Mouse (Mus musculus) forebrain, embryonic 16.5 days (tissue): ENCODE measurements around the gene 2310061N02Rik. TPM values are rescaled to one million over a fixed set of nuclear protein-coding genes. Genes with fewer than 3 reads are reported as not detected.
A peak's percentile ranks its signal among the peaks of the same experiment; 100 is the strongest.

Experiments used
- ATAC-seq: fragments of 200-750 bp; cut with Nextera tagmentation; 2 replicates; pipeline ENCODE4 v1.8.0; 2017; ENCODE audit warnings: mild to moderate bottlenecking, moderate library complexity
- H3K27ac ChIP-seq: fragments of 300-500 bp; sonication (generic); 2 replicates; pipeline ENCODE4 v1.5.1; 2014; ENCODE audit warnings: low read length, control low read depth
- H3K27me3 ChIP-seq: fragments of 300-500 bp; sonication (generic); replicated peaks from 2 replicates; pipeline ENCODE4 v1.6.1; 2014; ENCODE audit warnings: low read length; ENCODE audit not compliant: control insufficient read depth, insufficient read depth
- H3K36me3 ChIP-seq: fragments of 300-500 bp; sonication (generic); 2 replicates; pipeline ENCODE4 v1.6.1; 2014; ENCODE audit not compliant: control insufficient read depth, insufficient read depth
- H3K4me1 ChIP-seq: fragments of 300-500 bp; sonication (generic); replicated peaks from 2 replicates; pipeline ENCODE4 v1.6.1; 2014; ENCODE audit warnings: low read length; ENCODE audit not compliant: control insufficient read depth, insufficient read depth
- H3K4me2 ChIP-seq: fragments of 300-500 bp; sonication (generic); 2 replicates; pipeline ENCODE4 v1.6.1; 2014; ENCODE audit warnings: mild to moderate bottlenecking, low read length, control low read depth
- H3K4me3 ChIP-seq: fragments of 300-500 bp; sonication (generic); replicated peaks from 2 replicates; pipeline ENCODE4 v1.5.1; 2014; ENCODE audit warnings: mild to moderate bottlenecking, low read length, control low read depth
- H3K9ac ChIP-seq: fragments of 300-500 bp; sonication (generic); replicated peaks from 2 replicates; pipeline ENCODE4 v1.6.1; 2014; ENCODE audit warnings: low read depth, low read length, control low read depth
- H3K9me3 ChIP-seq: fragments of 300-500 bp; sonication (generic); 2 replicates; pipeline ENCODE4 v1.6.1; 2016; ENCODE audit warnings: low read length; ENCODE audit not compliant: control insufficient read depth
- WGBS: fragments of 180-500 bp; shearing (Covaris S2); extraction: QIAGEN DNeasy Blood & Tissue Kit; methylation state at CpG from one replicate; pipeline ENCODE4 v1.1.7; 2014; 5-methylcytosine and 5-hydroxymethylcytosine counted together
- polyA plus RNA-seq: library from polyadenylated mRNA; unstranded; fragments of >200 nt; fragmentation: Nextera tagmentation; extraction: Ambion mirVana; gene quantifications from 2 replicates; pipeline ENCODE4 v1.2.1, GENCODE M21; 2015

Gene 2310061N02Rik
- polyA plus RNA-seq, 1 experiment from 2014 or later: not detected

DNA sequence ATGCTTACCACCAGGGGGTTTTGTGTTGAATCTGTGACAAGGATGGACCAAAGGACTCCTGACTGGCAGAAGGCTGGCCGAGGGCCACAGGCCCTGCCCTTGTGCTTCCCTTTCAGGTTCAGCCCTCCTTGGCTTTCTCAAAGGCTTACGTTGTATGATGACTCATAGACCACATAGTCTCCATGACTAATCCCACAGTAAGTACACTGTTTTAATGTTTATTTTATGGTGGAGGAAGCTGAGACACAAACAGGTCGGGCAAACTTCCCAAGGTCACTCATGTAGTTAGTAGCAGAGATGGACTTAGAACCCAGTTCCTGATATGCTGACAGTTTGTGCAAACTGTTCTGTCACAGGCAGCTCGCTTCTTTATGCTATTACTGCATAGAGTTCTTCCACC is 3.0 kb upstream of the 2310061N02Rik start:
- ATAC-seq: no peak
- Histone ChIP-seq H3K9me3 (no peaks in the 10 kb centered on the region), H3K4me1 (no peaks in the 10 kb centered on the region), H3K36me3 (no peaks in the 10 kb centered on the region), H3K27ac (no peak overlapping the region), H3K4me3 (no peak overlapping the region), H3K9ac (no peak overlapping the region), H3K4me2 (no peak overlapping the region), H3K27me3 (no peaks in the 10 kb centered on the region)
- WGBS: 79% methylated on average over 4 of the region's 4 CpGs

DNA sequence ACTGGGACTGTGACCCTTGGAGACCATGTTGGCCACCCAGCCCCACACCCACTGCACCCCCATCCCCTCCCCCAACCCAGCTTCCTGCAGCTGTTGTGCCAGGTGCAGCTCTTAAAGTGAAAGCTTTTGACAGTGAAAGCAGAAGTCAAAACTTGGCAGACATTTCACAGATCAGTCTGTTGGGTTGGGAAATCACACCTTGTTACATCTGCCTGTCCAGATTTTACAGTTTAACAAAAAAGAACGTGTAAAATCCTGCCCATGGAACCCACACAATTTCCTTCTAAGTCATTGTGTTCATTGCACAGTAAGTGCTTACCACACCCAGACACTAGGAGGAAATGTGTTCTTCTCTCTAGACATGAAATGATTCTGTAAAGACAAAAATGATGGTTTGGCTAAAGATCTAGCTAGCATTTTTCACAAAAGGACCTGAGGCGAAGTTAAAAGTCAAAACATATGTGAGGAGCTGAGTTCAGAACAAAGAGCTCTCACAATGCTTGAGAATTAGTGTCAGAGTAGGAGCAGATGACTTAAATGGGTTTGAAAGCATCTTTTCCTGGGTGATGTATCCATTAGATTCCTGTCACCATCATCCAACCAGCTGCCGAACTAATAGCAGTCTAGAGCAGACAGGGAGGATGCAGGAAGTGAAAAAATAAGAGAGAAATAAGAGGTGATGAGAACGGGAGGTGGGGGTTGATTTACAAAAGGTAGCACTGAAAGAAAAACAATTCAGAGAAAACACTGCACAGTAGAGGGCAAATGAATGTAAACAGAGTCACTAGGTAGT is 6.5 kb downstream of the 2310061N02Rik start:
- Histone ChIP-seq H3K4me1 (peaks cover 4% of the 10 kb centered on the region), H3K36me3 (no peaks in the 10 kb centered on the region), H3K4me3 (no peak overlapping the region), H3K27ac (no peak overlapping the region), H3K4me2 (no peak overlapping the region), H3K27me3 (no peaks in the 10 kb centered on the region), H3K9ac (no peak overlapping the region), H3K9me3 (no peaks in the 10 kb centered on the region)
- peak; percentile 58 for ATAC-seq
- 51% methylated on average over 4 of the region's 4 CpGs for WGBS

DNA sequence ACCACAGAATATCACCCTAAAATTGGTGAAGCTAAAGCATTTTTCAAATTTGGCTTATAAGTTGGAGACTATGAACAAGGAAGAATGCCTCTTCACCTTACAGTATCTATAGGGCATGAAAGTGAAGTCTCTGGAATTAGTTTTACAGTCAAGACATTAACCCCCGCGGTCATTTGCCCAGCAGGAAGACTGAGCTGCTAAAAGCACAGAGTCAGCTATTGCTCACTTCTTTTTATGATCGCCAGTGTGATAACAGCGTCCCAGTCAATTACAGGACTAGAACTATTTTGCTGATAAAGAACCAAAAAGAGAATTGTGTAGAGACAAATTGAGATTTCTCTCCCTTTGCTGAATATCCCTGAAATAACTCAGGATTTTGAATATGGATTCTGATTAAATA is 11.5 kb downstream of the 2310061N02Rik start:
- H3K9ac ChIP-seq: no peak overlapping the region
- 90% methylated on average over 4 of the region's 4 CpGs for WGBS
- no peaks in the 10 kb centered on the region for H3K36me3 ChIP-seq
- no peak overlapping the region for H3K27ac ChIP-seq
- no peak for ATAC-seq
- no peak overlapping the region for H3K4me3 ChIP-seq
- H3K9me3 ChIP-seq: no peaks in the 10 kb centered on the region
- H3K4me2 ChIP-seq: no peak overlapping the region
- no peaks in the 10 kb centered on the region for H3K27me3 ChIP-seq
- H3K4me1 ChIP-seq: peaks cover 4% of the 10 kb centered on the region

DNA sequence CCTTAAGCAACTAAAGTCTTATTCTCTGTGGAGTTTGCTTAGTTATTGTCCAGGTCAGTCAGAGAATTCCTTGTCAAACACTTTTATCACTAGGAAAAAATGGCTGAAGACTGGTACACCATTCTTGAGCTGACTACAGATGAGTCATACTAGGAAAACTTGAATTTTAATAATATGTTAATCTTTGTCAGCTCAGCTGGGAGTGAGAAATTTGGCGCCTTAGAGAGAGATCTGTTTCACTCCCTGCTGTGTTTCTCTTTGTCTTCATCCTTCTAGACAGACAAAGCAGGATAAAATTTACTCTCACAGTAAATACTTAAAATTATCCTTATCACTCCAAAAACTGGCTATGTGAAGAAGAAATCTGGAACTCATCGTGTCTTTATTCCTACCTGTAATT is 26.5 kb downstream of the 2310061N02Rik start:
- Histone ChIP-seq H3K4me3 (no peak overlapping the region), H3K4me1 (no peaks in the 10 kb centered on the region), H3K27ac (no peak overlapping the region), H3K27me3 (no peaks in the 10 kb centered on the region), H3K9me3 (no peaks in the 10 kb centered on the region), H3K9ac (no peak overlapping the region), H3K4me2 (no peak overlapping the region), H3K36me3 (no peaks in the 10 kb centered on the region)
- ATAC-seq: peak; percentile 90
- WGBS: 25% methylated on average over 2 of the region's 2 CpGs

DNA sequence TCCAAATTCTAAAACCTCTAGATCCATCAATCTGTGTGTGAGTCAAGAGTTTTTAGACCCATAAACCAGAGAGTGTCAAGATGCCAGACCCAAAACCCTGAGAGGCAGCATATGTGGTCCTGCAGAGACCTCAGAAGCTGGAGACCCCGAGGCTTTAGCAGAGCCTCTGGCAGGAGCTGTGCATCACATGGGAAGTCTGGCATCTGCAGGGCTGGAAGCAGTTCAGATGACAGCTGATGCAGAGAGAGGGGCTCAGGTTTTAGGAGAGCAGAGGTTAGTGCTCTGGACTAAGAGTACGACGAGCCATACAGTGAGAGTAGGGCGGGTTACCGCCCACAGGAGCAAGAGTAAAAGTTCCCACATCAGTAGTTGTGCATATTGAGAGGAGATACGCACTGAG is 28.7 kb downstream of the 2310061N02Rik start:
- ATAC-seq: no peak
- WGBS: 79% methylated on average over 6 of the region's 6 CpGs
- no peaks in the 10 kb centered on the region for H3K27me3 ChIP-seq

DNA sequence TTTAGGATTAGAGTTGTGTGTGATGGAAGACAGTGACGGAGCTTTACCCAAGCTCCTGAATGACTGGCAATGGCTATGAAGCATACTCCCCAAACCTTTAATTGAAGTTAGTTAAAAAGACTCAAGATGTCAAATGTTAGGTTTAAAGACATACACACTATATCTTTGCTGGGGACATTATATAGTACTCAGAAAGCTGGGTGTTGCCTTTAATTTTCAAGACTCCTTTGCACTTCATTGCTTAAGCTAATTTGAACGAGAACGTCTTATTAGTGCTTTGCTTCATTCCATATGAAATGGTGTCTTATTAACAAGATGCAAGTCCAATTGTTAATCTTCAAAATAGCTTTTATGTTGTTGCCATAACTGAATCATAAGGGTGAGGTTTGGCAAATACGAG is 36.2 kb downstream of the 2310061N02Rik start, which contains the start of gene Krtap27-1:
Gene Krtap27-1, minus strand, starts transcription at position 101 of the 400 bp plus-strand sequence.
- Histone ChIP-seq H3K36me3 (no peaks in the 10 kb centered on the region), H3K27me3 (no peaks in the 10 kb centered on the region), H3K4me1 (no peaks in the 10 kb centered on the region), H3K9me3 (no peaks in the 10 kb centered on the region), H3K9ac (no peak within 1 kb of the TSS), H3K4me2 (no peak within 1 kb of the TSS), H3K4me3 (no peak within 1 kb of the TSS), H3K27ac (no peak within 1 kb of the TSS)
- ATAC-seq: no peak
- WGBS: 80% methylated on average over 4 of the region's 4 CpGs

More for the DNA sequence above, 28.7 kb downstream of the 2310061N02Rik start:
- H3K4me2 ChIP-seq: no peak overlapping the region
- no peak overlapping the region for H3K4me3 ChIP-seq
- no peaks in the 10 kb centered on the region for H3K4me1 ChIP-seq
- H3K9me3 ChIP-seq: no peaks in the 10 kb centered on the region
- no peak overlapping the region for H3K9ac ChIP-seq
- no peaks in the 10 kb centered on the region for H3K36me3 ChIP-seq
- no peak overlapping the region for H3K27ac ChIP-seq

DNA sequence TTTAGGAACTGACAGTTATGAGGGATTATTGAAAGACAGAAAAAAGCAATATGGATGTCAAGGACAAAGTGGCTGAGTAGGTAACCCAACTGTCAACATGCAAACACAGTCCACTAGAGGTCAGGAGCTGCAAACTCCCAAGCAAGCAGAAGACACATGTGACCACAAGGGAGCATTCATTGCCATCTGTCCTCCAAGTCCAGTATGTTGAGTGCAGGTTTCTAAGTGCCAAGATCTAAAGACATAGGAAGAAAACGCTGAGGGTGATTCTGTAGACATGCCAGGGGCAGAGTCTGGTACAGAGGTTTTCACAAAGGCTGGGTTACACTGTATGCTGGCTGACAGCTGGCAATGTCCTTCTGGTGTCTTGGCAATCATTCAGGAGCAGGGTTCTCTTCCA is 50.3 kb downstream of the 2310061N02Rik start:
- Histone ChIP-seq H3K36me3 (no peaks in the 10 kb centered on the region), H3K4me3 (no peak overlapping the region), H3K9me3 (no peaks in the 10 kb centered on the region), H3K9ac (no peak overlapping the region), H3K27me3 (no peaks in the 10 kb centered on the region), H3K4me1 (no peaks in the 10 kb centered on the region), H3K27ac (no peak overlapping the region), H3K4me2 (no peak overlapping the region)
- ATAC-seq: peak; percentile 55; the same call in 1 of the 2 replicates
- whole genome bisulfite sequencing: 58% methylated on average over 1 of the region's 1 CpGs

Other genes starting within 250 kb of the 2310061N02Rik start
- gene Cldn17, start 201.0 kb downstream of the 2310061N02Rik start, polyA plus RNA-seq: not detected in 2 replicates
- gene Cldn8, start 144.8 kb downstream of the 2310061N02Rik start, polyA plus RNA-seq: 0.36 TPM in 1 of 2 replicates, not detected in the other
- not detected in 2 replicates for gene Krtap24-1, start 95.7 kb downstream of the 2310061N02Rik start, polyA plus RNA-seq
- gene 2310079G19Rik, start 80.3 kb downstream of the 2310061N02Rik start, polyA plus RNA-seq: not detected in 2 replicates
- gene Krtap26-1, start 60.2 kb downstream of the 2310061N02Rik start, polyA plus RNA-seq: not detected in 2 replicates
- gene Krtap27-1, start 36.3 kb downstream of the 2310061N02Rik start, polyA plus RNA-seq: not detected in 2 replicates
- gene Krtap13-1, start 20.9 kb upstream of the 2310061N02Rik start, polyA plus RNA-seq: not detected in 2 replicates
- not detected in 2 replicates for gene Krtap13, start 43.7 kb upstream of the 2310061N02Rik start, polyA plus RNA-seq
- 0.45 TPM in 1 of 2 replicates, not detected in the other for gene 2310034C09Rik, start 50.9 kb upstream of the 2310061N02Rik start, polyA plus RNA-seq
- not detected in 2 replicates for gene 2310057N15Rik, start 66.2 kb upstream of the 2310061N02Rik start, polyA plus RNA-seq
- gene Gm5965, start 69.9 kb upstream of the 2310061N02Rik start, polyA plus RNA-seq: not detected in 2 replicates
- not detected in 2 replicates for gene Gm20741, start 104.3 kb upstream of the 2310061N02Rik start, polyA plus RNA-seq
- not detected in 2 replicates for gene Krtap15, start 112.3 kb upstream of the 2310061N02Rik start, polyA plus RNA-seq
- gene Krtap14, start 118.2 kb upstream of the 2310061N02Rik start, polyA plus RNA-seq: not detected in 2 replicates
- gene Krtap19-1, start 161.4 kb upstream of the 2310061N02Rik start, polyA plus RNA-seq: not detected in 2 replicates
- not detected in 2 replicates for gene Krtap19-2, start 166.3 kb upstream of the 2310061N02Rik start, polyA plus RNA-seq
- not detected in 2 replicates for gene Krtap19-3, start 170.1 kb upstream of the 2310061N02Rik start, polyA plus RNA-seq
- gene Krtap19-4, start 177.1 kb upstream of the 2310061N02Rik start, polyA plus RNA-seq: not detected in 2 replicates
- gene Krtap19-5, start 188.5 kb upstream of the 2310061N02Rik start, polyA plus RNA-seq: not detected in 2 replicates
- gene Krtap19-9b, start 224.3 kb upstream of the 2310061N02Rik start, polyA plus RNA-seq: not detected in 2 replicates